Comparison of ENCODE assay signal across 13 mouse cellular contexts in the genomic region with DNA sequence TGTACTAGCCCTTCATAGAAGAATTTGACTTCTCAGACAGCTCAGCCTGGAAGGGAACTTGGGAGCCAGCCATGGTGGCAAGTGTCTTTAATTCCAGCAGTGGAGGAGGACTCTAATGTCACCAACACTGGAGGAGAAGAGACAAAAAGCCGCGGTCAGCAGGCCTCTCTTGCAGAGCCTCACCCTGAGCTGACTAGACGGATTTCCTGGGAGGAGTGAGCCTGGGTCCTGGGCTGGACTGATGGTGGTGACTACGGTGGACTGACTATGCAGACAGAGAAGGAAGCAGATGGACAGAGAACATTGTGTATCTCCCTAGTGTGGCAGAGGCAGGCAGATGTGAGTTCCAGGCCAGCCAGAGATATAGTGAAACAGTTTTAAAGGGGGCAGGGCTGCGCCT. TPM values are rescaled to one million over a fixed set of nuclear protein-coding genes. Genes with fewer than 3 reads are reported as not detected.
DNase-seq lines count a peak whose midpoint lies in the region; ATAC-seq lines count a peak whose summit lies in the region.
"Had no signal": no experiment of that assay in that cellular context is flagged by ENCODE, and none has a peak within 500 bp of the region (broad histone marks: within the 10 kb centered on the region; RNA-seq: fewer than 3 reads in every experiment).

No protein-coding gene starts in this region.

- H3K4me3 ChIP-seq in kidney, embryonic 15.5 days (replicated peaks) = no peak overlapping the region
- H3K4me3 ChIP-seq in liver, embryonic 16.5 days (ENCODE audit: low read depth, low read length) = no peak overlapping the region
- H3K4me3 ChIP-seq in midbrain, embryonic 13.5 days (replicated peaks) = no peak overlapping the region
- H3K4me3 ChIP-seq: limb, embryonic 12.5 days; myocyte had no signal

- no peak overlapping the region for H3K9ac ChIP-seq in kidney, embryonic 15.5 days
- no peak overlapping the region for H3K9ac ChIP-seq in liver, embryonic 16.5 days (ENCODE audit: low read depth, low read length)
- no peak overlapping the region for H3K9ac ChIP-seq in midbrain, embryonic 13.5 days (replicated peaks)
- H3K9ac ChIP-seq: forebrain, postnatal 0 days; limb, embryonic 12.5 days had no signal

- H3K9me3 ChIP-seq in kidney, embryonic 15.5 days (replicated peaks) = no peaks in the 10 kb centered on the region
- H3K9me3 ChIP-seq in liver, embryonic 16.5 days (replicated peaks; ENCODE audit: control insufficient read depth, low read length) = no peaks in the 10 kb centered on the region
- no peaks in the 10 kb centered on the region for H3K9me3 ChIP-seq in midbrain, embryonic 13.5 days
- H3K9me3 ChIP-seq: G1E; limb, embryonic 12.5 days had no signal

- ATAC-seq in kidney, embryonic 15.5 days (replicated peaks; ENCODE audit: low FRiP score) = no peak
- 0 out of 2 replicates have a peak, but pooled peaks have one; percentile 6 for ATAC-seq in liver, embryonic 16.5 days (ENCODE audit: low read depth)
- no peak for ATAC-seq in megakaryocyte-erythroid progenitor cell, adult 5-6 weeks (replicated peaks; ENCODE audit: low FRiP score, low TSS enrichment, poor library complexity, severe bottlenecking)
- ATAC-seq in midbrain, embryonic 13.5 days = no peak
- ATAC-seq: forebrain, postnatal 0 days had no signal

- H3K36me3 ChIP-seq in kidney, embryonic 15.5 days = peaks cover 11% of the 10 kb centered on the region
- no peaks in the 10 kb centered on the region for H3K36me3 ChIP-seq in liver, embryonic 16.5 days (ENCODE audit: control insufficient read depth, insufficient read depth)
- peaks cover 12% of the 10 kb centered on the region for H3K36me3 ChIP-seq in midbrain, embryonic 13.5 days

- no peak overlapping the region for H3K4me2 ChIP-seq in kidney, embryonic 15.5 days
- H3K4me2 ChIP-seq in liver, embryonic 16.5 days (ENCODE audit: low read depth, low read length) = no peak overlapping the region
- no peak overlapping the region for H3K4me2 ChIP-seq in midbrain, embryonic 13.5 days (replicated peaks)
- H3K4me2 ChIP-seq: limb, embryonic 12.5 days had no signal

- WGBS in kidney, embryonic 15.5 days = 73% methylated on average over 5 of the region's 5 CpGs
- WGBS in liver, embryonic 16.5 days (ENCODE audit: insufficient replicate concordance) = 41% methylated on average over 5 of the region's 5 CpGs
- 86% methylated on average over 5 of the region's 5 CpGs for WGBS in midbrain, embryonic 13.5 days

- no peaks in the 10 kb centered on the region for H3K27me3 ChIP-seq in kidney, embryonic 15.5 days
- no peaks in the 10 kb centered on the region for H3K27me3 ChIP-seq in liver, embryonic 16.5 days (ENCODE audit: control insufficient read depth, insufficient read depth, low read depth, low read length)
- no peaks in the 10 kb centered on the region for H3K27me3 ChIP-seq in midbrain, embryonic 13.5 days
- H3K27me3 ChIP-seq: limb, embryonic 12.5 days had no signal

- H3K4me1 ChIP-seq in kidney, embryonic 15.5 days = peaks cover 54% of the 10 kb centered on the region
- peaks cover 29% of the 10 kb centered on the region for H3K4me1 ChIP-seq in liver, embryonic 16.5 days (ENCODE audit: control insufficient read depth, low read depth, low read length)
- H3K4me1 ChIP-seq in midbrain, embryonic 13.5 days (replicated peaks) = peaks cover 27% of the 10 kb centered on the region

- no peak overlapping the region for H3K27ac ChIP-seq in kidney, embryonic 15.5 days
- H3K27ac ChIP-seq in liver, embryonic 16.5 days (ENCODE audit: low read length) = peak overlapping the region; percentile 71
- H3K27ac ChIP-seq in midbrain, embryonic 13.5 days = no peak overlapping the region
- H3K27ac ChIP-seq: limb, embryonic 12.5 days had no signal

- peak; percentile 27 for DNase-seq in kidney, adult 11 months
- peak; percentile 93 for DNase-seq in 416B (ENCODE audit: low read depth)
- DNase-seq in brain, adult 2 months (ENCODE audit: low read depth, low spot score) = peak; percentile 59
- DNase-seq in right cerebral cortex, postnatal 14 days = no peak
- DNase-seq: forebrain, postnatal 0 days; right cerebral cortex, postnatal 25 days had no signal

RNA-seq across cellular contexts. Expression of a gene that starts 2.0 kb away (rescaled TPM):
- polyA plus RNA-seq in kidney, embryonic 15.5 days (2015; fragmentation: Nextera tagmentation; extraction: Ambion mirVana) = 3.6 and 3.7 TPM in 2 replicates
- 25.1 and 26.5 TPM in 2 replicates for polyA plus RNA-seq in liver, embryonic 16.5 days (2015; fragmentation: Nextera tagmentation; extraction: Ambion mirVana)
- 1.7 and 12.8 TPM in 2 replicates for total RNA-seq in megakaryocyte-erythroid progenitor cell, adult 5-6 weeks (2014; fragmentation: Nextera tagmentation)
- total RNA-seq in megakaryocyte-erythroid progenitor cell, adult 5-6 weeks (2017) = 3.3 and 3.9 TPM in 2 replicates
- polyA plus RNA-seq in midbrain, embryonic 13.5 days (2015; fragmentation: Nextera tagmentation; extraction: Ambion mirVana) = 1.6 and 2.3 TPM in 2 replicates

RNA-seq across cellular contexts. Expression of a gene that starts 47.6 kb away (rescaled TPM):
- 9.1 and 9.6 TPM in 2 replicates for polyA plus RNA-seq in kidney, embryonic 15.5 days (2015; fragmentation: Nextera tagmentation; extraction: Ambion mirVana)
- 1.8 and 1.9 TPM in 2 replicates for polyA plus RNA-seq in liver, embryonic 16.5 days (2015; fragmentation: Nextera tagmentation; extraction: Ambion mirVana)
- total RNA-seq in megakaryocyte-erythroid progenitor cell, adult 5-6 weeks (2014; fragmentation: Nextera tagmentation) = 11.6 and 16.0 TPM in 2 replicates
- 8.6 and 9.0 TPM in 2 replicates for total RNA-seq in megakaryocyte-erythroid progenitor cell, adult 5-6 weeks (2017)
- 15.1 and 15.7 TPM in 2 replicates for polyA plus RNA-seq in midbrain, embryonic 13.5 days (2015; fragmentation: Nextera tagmentation; extraction: Ambion mirVana)

RNA-seq across cellular contexts. Expression of a gene that starts 54.8 kb away (rescaled TPM):
- 34.6 and 37.2 TPM in 2 replicates for polyA plus RNA-seq in kidney, embryonic 15.5 days (2015; fragmentation: Nextera tagmentation; extraction: Ambion mirVana)
- 10.0 and 10.6 TPM in 2 replicates for polyA plus RNA-seq in liver, embryonic 16.5 days (2015; fragmentation: Nextera tagmentation; extraction: Ambion mirVana)
- total RNA-seq in megakaryocyte-erythroid progenitor cell, adult 5-6 weeks (2014; fragmentation: Nextera tagmentation) = 28.5 and 44.3 TPM in 2 replicates
- total RNA-seq in megakaryocyte-erythroid progenitor cell, adult 5-6 weeks (2017) = 8.8 and 9.8 TPM in 2 replicates
- polyA plus RNA-seq in midbrain, embryonic 13.5 days (2015; fragmentation: Nextera tagmentation; extraction: Ambion mirVana) = 18.4 and 20.8 TPM in 2 replicates
